Mouse (Mus musculus) hindbrain, embryonic 13.5 days (tissue): Measurements from ENCODE around the gene Serpinb1a. TPM values are rescaled to one million over a fixed set of nuclear protein-coding genes. Genes with fewer than 3 reads are reported as not detected.

ENCODE experiments used
- ATAC-seq: fragments of 200-750 bp; cut with Nextera tagmentation; 2 replicates; pipeline ENCODE4 v1.8.0; 2017; ENCODE audit warnings: moderate TSS enrichment; ENCODE audit not compliant: low FRiP score
- H3K27ac ChIP-seq: fragments of 300-500 bp; sonication (generic); 2 replicates; pipeline ENCODE4 v1.5.1; 2015; ENCODE audit warnings: inconsistent platforms, mild to moderate bottlenecking, moderate library complexity
- H3K27me3 ChIP-seq: fragments of 300-500 bp; sonication (generic); 2 replicates; pipeline ENCODE4 v1.6.1; 2015; ENCODE audit warnings: mild to moderate bottlenecking, inconsistent platforms
- H3K36me3 ChIP-seq: fragments of 300-500 bp; sonication (generic); 2 replicates; pipeline ENCODE4 v1.6.1; 2015; ENCODE audit warnings: mild to moderate bottlenecking, inconsistent platforms
- H3K4me1 ChIP-seq: fragments of 300-500 bp; sonication (generic); replicated peaks from 2 replicates; pipeline ENCODE4 v1.6.1; 2015; ENCODE audit warnings: inconsistent platforms
- H3K4me2 ChIP-seq: fragments of 300-500 bp; sonication (generic); 2 replicates; pipeline ENCODE4 v1.6.1; 2015; ENCODE audit warnings: inconsistent platforms, mild to moderate bottlenecking, moderate library complexity
- H3K4me3 ChIP-seq: fragments of 300-500 bp; sonication (generic); 2 replicates; pipeline ENCODE4 v1.5.1; 2015; ENCODE audit warnings: mild to moderate bottlenecking, inconsistent platforms
- H3K9ac ChIP-seq: fragments of 300-500 bp; sonication (generic); 2 replicates; pipeline ENCODE4 v1.6.1; 2015; ENCODE audit warnings: mild to moderate bottlenecking, inconsistent platforms
- H3K9me3 ChIP-seq: fragments of 300-500 bp; sonication (generic); 2 replicates; pipeline ENCODE4 v1.6.1; 2016; ENCODE audit warnings: inconsistent platforms
- WGBS: fragments of 180-500 bp; shearing (Covaris S2); methylation state at CpG from one replicate; pipeline ENCODE4 v1.1.7; 2015; 5-methylcytosine and 5-hydroxymethylcytosine counted together
- polyA plus RNA-seq: library from polyadenylated mRNA; unstranded; fragments of >200 nt; fragmentation: Nextera tagmentation; extraction: Ambion mirVana; gene quantifications from 2 replicates; pipeline ENCODE4 v1.2.1, GENCODE M21; 2015

Gene Serpinb1a
- polyA plus RNA-seq, 1 experiment from 2014 or later: 1.4 TPM

GRCm38 (mm10) chr13:32832776-32833175, 18.2 kb downstream of the Serpinb1a start:
- Histone ChIP-seq H3K4me2 (no peak overlapping the region), H3K4me3 (no peak overlapping the region), H3K27me3 (no peaks in the 10 kb centered on the region), H3K27ac (no peak overlapping the region), H3K4me1 (no peaks in the 10 kb centered on the region; the same call in 1 of the 2 replicates), H3K9ac (no peak overlapping the region), H3K9me3 (no peaks in the 10 kb centered on the region), H3K36me3 (no peaks in the 10 kb centered on the region)
- WGBS: 76% methylated on average over 3 of the region's 3 CpGs
- no peak for ATAC-seq

DNA sequence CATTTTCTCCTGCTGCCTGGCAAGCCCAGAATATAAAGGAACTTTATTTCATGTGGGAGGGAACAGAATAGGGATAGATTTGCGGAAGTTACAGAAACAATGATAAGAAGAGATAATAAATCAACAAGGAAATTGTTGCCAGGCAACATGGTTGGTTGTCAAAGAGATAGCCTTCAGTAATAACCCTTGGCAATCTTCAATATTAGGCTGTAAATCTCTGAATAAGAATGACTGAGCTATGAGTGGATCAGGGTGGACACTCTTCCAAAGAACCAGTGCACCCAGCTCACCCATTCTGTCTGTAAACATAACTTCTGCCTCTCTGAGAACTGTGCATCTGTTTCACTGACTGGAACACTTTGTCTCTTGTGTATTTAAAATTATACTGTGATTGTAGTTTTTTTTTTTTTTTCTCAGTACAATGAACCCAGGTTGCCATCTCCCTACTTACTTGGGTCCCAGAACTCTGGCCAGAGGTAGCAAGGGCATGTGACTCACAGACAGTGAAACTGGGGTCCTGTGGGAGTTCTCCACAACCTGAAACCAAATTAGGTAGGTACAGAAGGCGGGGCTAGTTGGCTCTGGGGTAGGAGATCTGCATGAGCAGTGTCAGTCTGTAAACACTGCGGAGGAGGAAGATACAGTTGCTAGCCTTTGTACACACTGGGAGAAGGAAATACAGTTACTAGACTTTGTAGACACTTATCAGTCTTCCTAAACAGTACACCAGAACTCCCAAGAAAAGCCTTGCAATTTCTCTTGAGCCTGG, 19.3 kb downstream of the Serpinb1a start:
- Histone ChIP-seq H3K36me3 (no peaks in the 10 kb centered on the region), H3K27ac (no peak overlapping the region), H3K9me3 (no peaks in the 10 kb centered on the region), H3K27me3 (no peaks in the 10 kb centered on the region), H3K4me3 (no peak overlapping the region), H3K4me1 (no peaks in the 10 kb centered on the region; the same call in 1 of the 2 replicates), H3K4me2 (no peak overlapping the region), H3K9ac (no peak overlapping the region)
- 81% methylated on average over 3 of the region's 3 CpGs for WGBS
- no peak for ATAC-seq

DNA sequence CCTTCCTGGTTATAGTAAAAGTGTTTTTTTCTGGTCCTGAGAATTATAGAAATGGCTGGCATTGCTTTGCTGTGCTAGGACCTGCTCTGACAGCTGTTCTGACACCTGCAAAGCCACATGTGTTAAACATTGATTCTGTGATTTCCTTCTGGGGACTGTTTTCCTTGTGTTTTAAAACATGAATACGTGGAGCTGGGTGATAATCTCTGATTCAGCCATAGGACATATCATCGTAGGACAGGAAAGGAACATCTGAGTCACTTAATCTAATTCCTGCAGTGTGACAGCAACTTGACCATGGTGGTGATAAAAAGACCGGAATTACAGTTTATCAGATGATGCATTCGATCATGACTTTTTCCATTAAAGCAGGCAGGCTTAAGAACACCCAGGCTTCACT, 22.1 kb downstream of the Serpinb1a start:
- Histone ChIP-seq H3K4me3 (no peak overlapping the region), H3K36me3 (no peaks in the 10 kb centered on the region), H3K27ac (no peak overlapping the region), H3K9ac (no peak overlapping the region), H3K9me3 (no peaks in the 10 kb centered on the region), H3K4me2 (no peak overlapping the region), H3K27me3 (no peaks in the 10 kb centered on the region), H3K4me1 (no peaks in the 10 kb centered on the region; the same call in 1 of the 2 replicates)
- 92% methylated on average over 4 of the region's 4 CpGs for WGBS
- ATAC-seq: no peak

- no peak for ATAC-seq
- no peak overlapping the region for H3K9ac ChIP-seq
- H3K27ac ChIP-seq: no peak overlapping the region
- H3K36me3 ChIP-seq: peaks cover 8% of the 10 kb centered on the region
- H3K4me2 ChIP-seq: no peak overlapping the region
- H3K4me1 ChIP-seq: no peaks in the 10 kb centered on the region; the same call in 1 of the 2 replicates
- H3K27me3 ChIP-seq: no peaks in the 10 kb centered on the region
- H3K9me3 ChIP-seq: no peaks in the 10 kb centered on the region
- no peak overlapping the region for H3K4me3 ChIP-seq
- 65% methylated on average over 4 of the region's 4 CpGs for WGBS
Measured at GRCm38 (mm10) chr13:32827951-32828350, 23.0 kb downstream of the Serpinb1a start.

- H3K27me3 ChIP-seq: no peaks in the 10 kb centered on the region
- no peak overlapping the region for H3K4me3 ChIP-seq
- no peaks in the 10 kb centered on the region for H3K9me3 ChIP-seq
- H3K4me1 ChIP-seq: no peaks in the 10 kb centered on the region; the same call in 1 of the 2 replicates
- H3K27ac ChIP-seq: no peak overlapping the region
- no peak overlapping the region for H3K9ac ChIP-seq
- WGBS: 80% methylated on average over 3 of the region's 3 CpGs
- H3K4me2 ChIP-seq: no peak overlapping the region
- ATAC-seq: no peak
- peaks cover 13% of the 10 kb centered on the region for H3K36me3 ChIP-seq
Measured at GRCm38 (mm10) chr13:32827111-32827822, 23.7 kb downstream of the Serpinb1a start.

GRCm38 (mm10) chr13:32825546-32825945, 25.4 kb downstream of the Serpinb1a start:
- WGBS: 95% methylated on average over 8 of the region's 8 CpGs
- Histone ChIP-seq H3K4me3 (no peak overlapping the region), H3K9me3 (no peaks in the 10 kb centered on the region), H3K36me3 (peaks cover 28% of the 10 kb centered on the region), H3K4me1 (no peaks in the 10 kb centered on the region), H3K27me3 (no peaks in the 10 kb centered on the region), H3K4me2 (no peak overlapping the region), H3K27ac (no peak overlapping the region), H3K9ac (no peak overlapping the region)
- no peak for ATAC-seq

GRCm38 (mm10) chr13:32824377-32825330, 26.3 kb downstream of the Serpinb1a start:
- Histone ChIP-seq H3K4me1 (no peaks in the 10 kb centered on the region), H3K27me3 (no peaks in the 10 kb centered on the region), H3K4me3 (no peak overlapping the region), H3K9ac (no peak overlapping the region), H3K36me3 (peaks cover 37% of the 10 kb centered on the region), H3K9me3 (no peaks in the 10 kb centered on the region), H3K4me2 (no peak overlapping the region), H3K27ac (no peak overlapping the region)
- WGBS: 83% methylated on average over 6 of the region's 6 CpGs
- ATAC-seq: no peak

- 84% methylated on average over 6 of the region's 6 CpGs for WGBS
- Histone ChIP-seq H3K9ac (no peak overlapping the region), H3K4me1 (no peaks in the 10 kb centered on the region), H3K27me3 (no peaks in the 10 kb centered on the region), H3K9me3 (no peaks in the 10 kb centered on the region), H3K4me2 (no peak overlapping the region), H3K4me3 (no peak overlapping the region), H3K27ac (no peak overlapping the region), H3K36me3 (peaks cover 51% of the 10 kb centered on the region)
- no peak for ATAC-seq
Measured at GRCm38 (mm10) chr13:32823126-32823525, 27.9 kb downstream of the Serpinb1a start.

DNA sequence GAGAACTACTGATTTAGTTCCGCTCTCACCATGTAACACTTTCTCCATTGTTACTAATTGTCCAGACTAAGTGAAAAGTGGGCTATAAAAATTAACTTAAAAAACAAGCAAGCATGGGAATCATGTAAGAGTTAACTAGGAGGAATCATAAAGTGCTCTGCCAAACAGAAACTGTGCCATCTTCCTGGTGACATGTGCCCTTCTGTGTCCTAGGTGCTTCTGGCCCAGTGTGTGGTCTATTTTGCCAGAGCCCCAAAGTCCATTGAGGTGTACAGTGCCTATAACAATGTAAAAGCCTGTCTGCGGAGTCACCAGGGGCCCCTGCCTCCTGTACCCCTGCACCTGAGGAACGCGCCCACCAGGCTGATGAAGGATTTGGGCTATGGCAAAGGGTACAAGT, 29.3 kb downstream of the Serpinb1a start:
- Histone ChIP-seq H3K4me1 (no peaks in the 10 kb centered on the region), H3K4me2 (no peak overlapping the region), H3K4me3 (no peak overlapping the region), H3K27ac (no peak overlapping the region), H3K27me3 (no peaks in the 10 kb centered on the region), H3K36me3 (peaks cover 62% of the 10 kb centered on the region), H3K9ac (no peak overlapping the region), H3K9me3 (no peaks in the 10 kb centered on the region)
- no peak for ATAC-seq
- 95% methylated on average over 4 of the region's 4 CpGs for WGBS

DNA sequence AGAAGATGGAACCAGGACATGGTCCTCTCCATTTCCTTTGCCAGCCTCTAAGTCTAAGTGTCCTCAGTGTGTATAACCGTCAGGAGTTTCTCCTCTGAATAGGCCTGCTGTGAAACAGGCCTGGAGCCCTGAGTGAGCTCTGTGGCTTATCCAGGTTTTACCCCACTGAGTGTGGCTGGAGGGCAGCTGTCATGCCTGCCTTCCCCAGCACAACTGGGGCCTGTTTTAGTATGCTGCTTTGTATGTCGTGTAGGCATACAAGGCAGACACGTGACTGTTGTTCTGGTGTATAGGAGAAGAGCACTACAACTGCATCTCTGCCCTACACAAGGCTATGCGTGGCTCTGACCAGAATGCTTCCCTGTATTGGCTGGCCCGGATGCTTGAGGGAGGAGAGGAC, 31.1 kb downstream of the Serpinb1a start:
- peaks cover 76% of the 10 kb centered on the region for H3K36me3 ChIP-seq
- H3K27me3 ChIP-seq: no peaks in the 10 kb centered on the region
- no peaks in the 10 kb centered on the region for H3K9me3 ChIP-seq
- H3K9ac ChIP-seq: no peak overlapping the region
- WGBS: 92% methylated on average over 5 of the region's 5 CpGs
- H3K4me1 ChIP-seq: no peaks in the 10 kb centered on the region
- H3K4me3 ChIP-seq: no peak overlapping the region
- no peak overlapping the region for H3K27ac ChIP-seq
- no peak for ATAC-seq
- H3K4me2 ChIP-seq: no peak overlapping the region

DNA sequence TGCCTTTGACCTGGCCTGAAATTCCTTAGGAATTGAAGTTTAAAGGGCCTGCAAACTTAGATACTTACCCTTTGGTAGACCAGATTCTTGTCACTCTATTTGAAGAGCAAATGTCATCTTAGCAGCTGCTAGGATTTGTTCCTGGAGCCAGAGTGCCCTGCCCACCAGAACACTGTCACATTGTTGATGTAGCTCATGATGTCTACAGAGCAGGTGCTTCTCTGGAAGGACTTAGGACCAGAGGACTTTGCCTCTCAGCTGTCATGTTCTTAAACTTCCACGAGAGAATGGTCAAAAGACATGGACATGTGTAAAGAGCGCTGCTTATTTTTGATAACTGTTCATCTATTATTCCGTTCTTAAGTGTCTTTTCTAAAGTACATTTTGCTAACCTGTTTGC, 31.7 kb downstream of the Serpinb1a start:
- no peak overlapping the region for H3K27ac ChIP-seq
- H3K9ac ChIP-seq: no peak overlapping the region
- no peak overlapping the region for H3K4me3 ChIP-seq
- no peaks in the 10 kb centered on the region for H3K9me3 ChIP-seq
- H3K27me3 ChIP-seq: no peaks in the 10 kb centered on the region
- WGBS: 97% methylated on average over 3 of the region's 3 CpGs
- peaks cover 79% of the 10 kb centered on the region for H3K36me3 ChIP-seq
- H3K4me2 ChIP-seq: no peak overlapping the region
- H3K4me1 ChIP-seq: no peaks in the 10 kb centered on the region
- no peak for ATAC-seq

DNA sequence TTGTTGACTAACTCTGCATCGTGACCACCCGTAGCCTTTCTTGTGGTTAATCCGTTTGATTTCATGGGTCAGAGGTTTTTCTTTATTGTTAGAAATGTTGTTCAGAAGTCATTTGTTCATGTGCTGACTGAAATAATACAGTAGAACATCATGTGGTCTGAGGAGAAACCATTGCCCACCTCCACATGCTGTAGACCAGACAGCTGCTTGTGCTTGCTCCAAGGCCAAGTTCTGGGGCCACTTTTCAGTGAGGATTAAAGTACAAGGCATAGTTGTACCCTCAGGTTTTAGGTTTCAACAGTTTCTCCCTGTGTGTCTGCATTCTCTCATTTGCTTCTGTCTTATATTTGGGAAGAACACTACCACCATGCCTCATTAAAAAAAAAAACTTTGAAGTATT, 43.4 kb downstream of the Serpinb1a start:
- Histone ChIP-seq H3K36me3 (peaks cover 44% of the 10 kb centered on the region), H3K27me3 (no peaks in the 10 kb centered on the region), H3K9me3 (no peaks in the 10 kb centered on the region), H3K4me1 (peaks cover 30% of the 10 kb centered on the region), H3K27ac (no peak overlapping the region), H3K4me3 (no peak overlapping the region), H3K4me2 (no peak overlapping the region), H3K9ac (no peak overlapping the region)
- 43% methylated on average over 3 of the region's 3 CpGs for WGBS
- ATAC-seq: no peak
